In the genomic region with DNA sequence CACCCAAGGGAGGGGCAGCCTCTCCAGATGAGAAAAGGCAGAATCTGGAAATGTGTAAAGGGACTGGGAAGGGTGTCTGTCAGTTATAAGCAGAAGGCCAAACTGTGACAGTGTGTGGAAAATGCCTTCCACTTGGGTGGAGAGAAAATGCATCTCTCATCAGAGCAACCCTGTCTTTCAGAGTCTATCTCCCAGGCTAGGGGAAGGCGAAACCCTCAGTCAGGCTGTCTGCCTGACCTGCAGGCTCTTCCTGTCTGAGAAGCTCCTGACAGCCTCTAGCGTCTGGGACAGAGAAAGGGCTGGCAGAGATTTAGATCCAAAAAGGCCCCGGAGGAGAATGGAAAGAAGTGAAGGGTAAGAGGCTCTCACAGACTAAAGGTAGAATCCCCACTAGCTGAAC, we compare ENCODE assay signal across 13 mouse cellular contexts. TPM values are rescaled to one million over a fixed set of nuclear protein-coding genes. Genes with fewer than 3 reads are reported as not detected.
A peak's percentile ranks its signal among the peaks of the same experiment; 100 is the strongest.
DNase-seq lines count a peak whose midpoint lies in the region; ATAC-seq lines count a peak whose summit lies in the region.
"Had no signal": no experiment of that assay in that cellular context is flagged by ENCODE, and none has a peak within 500 bp of the region (broad histone marks: within the 10 kb centered on the region; RNA-seq: fewer than 3 reads in every experiment).

No protein-coding gene starts in this region.

- 32% methylated on average over 3 of the region's 3 CpGs for WGBS in forebrain, embryonic 12.5 days
- 32% methylated on average over 3 of the region's 3 CpGs for WGBS in forebrain, embryonic 11.5 days
- WGBS in hindbrain, embryonic 14.5 days, result 14% methylated on average over 3 of the region's 3 CpGs

- peaks cover 40% of the 10 kb centered on the region for H3K4me1 ChIP-seq in forebrain, embryonic 12.5 days
- peaks cover 12% of the 10 kb centered on the region for H3K4me1 ChIP-seq in forebrain, embryonic 11.5 days (replicated peaks; ENCODE audit: control insufficient read depth, insufficient read depth, low read length)
- H3K4me1 ChIP-seq in hindbrain, embryonic 14.5 days (replicated peaks; ENCODE audit: control insufficient read depth, insufficient read depth, low read length), result peaks cover 41% of the 10 kb centered on the region

- no peak for ATAC-seq in forebrain, embryonic 12.5 days (ENCODE audit: low FRiP score)
- ATAC-seq in forebrain, embryonic 11.5 days (replicated peaks; ENCODE audit: low FRiP score), result no peak
- ATAC-seq in hindbrain, embryonic 14.5 days (ENCODE audit: low FRiP score), result no peak
- no peak for ATAC-seq in megakaryocyte progenitor cell, adult 5-6 weeks (replicated peaks; ENCODE audit: poor library complexity)

- H3K4me3 ChIP-seq in forebrain, embryonic 12.5 days (replicated peaks), result no peak overlapping the region
- no peak overlapping the region for H3K4me3 ChIP-seq in forebrain, embryonic 11.5 days (ENCODE audit: low read depth, low read length)
- H3K4me3 ChIP-seq in hindbrain, embryonic 14.5 days (replicated peaks; ENCODE audit: low read length), result no peak overlapping the region
- H3K4me3 ChIP-seq: left cerebral cortex, adult 2 months had no signal

- H3K27me3 ChIP-seq in forebrain, embryonic 12.5 days, result peaks cover 13% of the 10 kb centered on the region; the same call in 1 of the 2 replicates
- no peaks in the 10 kb centered on the region; the same call in 1 of the 2 replicates for H3K27me3 ChIP-seq in forebrain, embryonic 11.5 days (ENCODE audit: control insufficient read depth, insufficient read depth, low read length)
- H3K27me3 ChIP-seq in hindbrain, embryonic 14.5 days (ENCODE audit: control insufficient read depth, insufficient read depth, low read length), result no peaks in the 10 kb centered on the region

- no peak overlapping the region for H3K4me2 ChIP-seq in forebrain, embryonic 12.5 days
- H3K4me2 ChIP-seq in forebrain, embryonic 11.5 days (ENCODE audit: low read depth, low read length, severe bottlenecking), result no peak overlapping the region
- H3K4me2 ChIP-seq in hindbrain, embryonic 14.5 days (replicated peaks), result no peak overlapping the region

- no peaks in the 10 kb centered on the region for H3K36me3 ChIP-seq in forebrain, embryonic 12.5 days (replicated peaks)
- no peaks in the 10 kb centered on the region for H3K36me3 ChIP-seq in forebrain, embryonic 11.5 days (ENCODE audit: control insufficient read depth, insufficient read depth, low read length)
- no peaks in the 10 kb centered on the region for H3K36me3 ChIP-seq in hindbrain, embryonic 14.5 days (replicated peaks; ENCODE audit: control insufficient read depth, insufficient read depth)

- no peaks in the 10 kb centered on the region for H3K9me3 ChIP-seq in forebrain, embryonic 12.5 days
- no peaks in the 10 kb centered on the region for H3K9me3 ChIP-seq in forebrain, embryonic 11.5 days (ENCODE audit: control insufficient read depth, low read length)
- H3K9me3 ChIP-seq in hindbrain, embryonic 14.5 days (ENCODE audit: control insufficient read depth, low read length), result no peaks in the 10 kb centered on the region

- H3K27ac ChIP-seq in forebrain, embryonic 12.5 days, result peak overlapping the region; percentile 2; the same call in 1 of the 2 replicates
- H3K27ac ChIP-seq in forebrain, embryonic 11.5 days (ENCODE audit: low read depth, low read length), result no peak overlapping the region
- H3K27ac ChIP-seq in hindbrain, embryonic 14.5 days, result peak overlapping the region; percentile 14
- H3K27ac ChIP-seq: left cerebral cortex, adult 2 months had no signal

- DNase-seq in forebrain, embryonic 11.5 days (ENCODE audit: low spot score), result no peak
- DNase-seq in retina, postnatal 1 day, result peak; percentile 51
- no peak for DNase-seq in retina, embryonic 14.5 days (ENCODE audit: low spot score)
- no peak for DNase-seq in hindbrain, embryonic 14.5 days (ENCODE audit: low spot score)
- no peak for DNase-seq in kidney, postnatal 10 days
- DNase-seq in T-cell, adult 2 months (ENCODE audit: low spot score), result no peak
- DNase-seq: embryo, embryonic 11 days; kidney, postnatal 14 days; thymus, postnatal 14 days had no signal

- H3K9ac ChIP-seq in forebrain, embryonic 12.5 days, result no peak overlapping the region
- H3K9ac ChIP-seq in forebrain, embryonic 11.5 days (ENCODE audit: low read length), result no peak overlapping the region
- H3K9ac ChIP-seq in hindbrain, embryonic 14.5 days, result no peak overlapping the region

RNA-seq across cellular contexts. Expression of gene Pipox, which starts 9.9 kb away (rescaled TPM):
- polyA plus RNA-seq in forebrain, embryonic 12.5 days (2016; fragmentation: Nextera tagmentation; extraction: Ambion mirVana), result 14.5 and 16.5 TPM in 2 replicates
- 13.6 and 16.0 TPM in 2 replicates for polyA plus RNA-seq in forebrain, embryonic 11.5 days (2014; fragmentation: Nextera tagmentation; extraction: Ambion mirVana)
- 2.8 and 6.1 TPM in 2 replicates for polyA plus RNA-seq in hindbrain, embryonic 14.5 days (2014; fragmentation: Nextera tagmentation; extraction: Ambion mirVana)
- not detected in 2 replicates for total RNA-seq in megakaryocyte progenitor cell, adult 5-6 weeks (2015)
- 0.17 and 0.44 TPM in 2 replicates for total RNA-seq in megakaryocyte progenitor cell, adult 5-6 weeks (2017)
- total RNA-seq: hematopoietic stem cell, adult 5-6 weeks had no signal

RNA-seq across cellular contexts. Expression of gene Sez6, which starts 26.8 kb away (rescaled TPM):
- 54.0 and 62.2 TPM in 2 replicates for polyA plus RNA-seq in forebrain, embryonic 12.5 days (2016; fragmentation: Nextera tagmentation; extraction: Ambion mirVana)
- 14.3 and 16.7 TPM in 2 replicates for polyA plus RNA-seq in forebrain, embryonic 11.5 days (2014; fragmentation: Nextera tagmentation; extraction: Ambion mirVana)
- 110 TPM in 2 replicates for polyA plus RNA-seq in hindbrain, embryonic 14.5 days (2014; fragmentation: Nextera tagmentation; extraction: Ambion mirVana)
- not detected in 2 replicates for total RNA-seq in megakaryocyte progenitor cell, adult 5-6 weeks (2015)
- not detected in 2 replicates for total RNA-seq in megakaryocyte progenitor cell, adult 5-6 weeks (2017)
- total RNA-seq: hematopoietic stem cell, adult 5-6 weeks had no signal
